Mouse (Mus musculus) heart, embryonic 16.5 days (tissue): ENCODE results near the gene Zfhx2. TPM values are rescaled to one million over a fixed set of nuclear protein-coding genes. Genes with fewer than 3 reads are reported as not detected.
"Not testable (repeated sequence)": the region's sequence is repeated elsewhere in the genome, so short reads cannot be mapped to it uniquely, and the experiment has no call there.

Experiments
- ATAC-seq: fragments of 200-750 bp; cut with Nextera tagmentation; replicated peaks from 2 replicates; pipeline ENCODE4 v1.8.0; 2017; ENCODE audit warnings: moderate number of reproducible peaks; ENCODE audit not compliant: insufficient read depth, low FRiP score; ENCODE audit errors: extremely low read depth
- H3K27ac ChIP-seq: fragments of 300-500 bp; sonication (generic); 2 replicates; pipeline ENCODE4 v1.5.1; 2014; ENCODE audit warnings: mild to moderate bottlenecking, low read length, control low read depth, moderate library complexity
- H3K27me3 ChIP-seq: fragments of 300-500 bp; sonication (generic); 2 replicates; pipeline ENCODE4 v1.6.1; 2014; ENCODE audit warnings: low read length, mixed read lengths; ENCODE audit not compliant: control insufficient read depth, insufficient read depth
- H3K36me3 ChIP-seq: fragments of 300-500 bp; sonication (generic); 2 replicates; pipeline ENCODE4 v1.6.1; 2014; ENCODE audit not compliant: control insufficient read depth, insufficient read depth
- H3K4me1 ChIP-seq: fragments of 300-500 bp; sonication (generic); 2 replicates; pipeline ENCODE4 v1.6.1; 2014; ENCODE audit warnings: low read length, mixed read lengths; ENCODE audit not compliant: control insufficient read depth, insufficient read depth
- H3K4me2 ChIP-seq: fragments of 300-500 bp; sonication (generic); 2 replicates; pipeline ENCODE4 v1.6.1; 2014; ENCODE audit warnings: low read depth, mild to moderate bottlenecking, control low read depth, low read length
- H3K4me3 ChIP-seq: fragments of 300-500 bp; sonication (generic); 2 replicates; pipeline ENCODE4 v1.5.1; 2014; ENCODE audit warnings: mild to moderate bottlenecking, control low read depth, low read length
- H3K9ac ChIP-seq: fragments of 300-500 bp; sonication (generic); 2 replicates; pipeline ENCODE4 v1.6.1; 2014; ENCODE audit warnings: low read length, control low read depth
- H3K9me3 ChIP-seq: fragments of 300-500 bp; sonication (generic); replicated peaks from 2 replicates; pipeline ENCODE4 v1.6.1; 2016; ENCODE audit warnings: low read length; ENCODE audit not compliant: control insufficient read depth
- WGBS: fragments of 180-500 bp; shearing (Covaris S2); extraction: QIAGEN DNeasy Blood & Tissue Kit; methylation state at CpG from one replicate; pipeline ENCODE4 v1.1.7; 2014; 5-methylcytosine and 5-hydroxymethylcytosine counted together
- polyA plus RNA-seq: library from polyadenylated mRNA; unstranded; fragments of >200 nt; fragmentation: Nextera tagmentation; extraction: Ambion mirVana; gene quantifications from 2 replicates; pipeline ENCODE4 v1.2.1, GENCODE M21; 2015

The Zfhx2 gene
- polyA plus RNA-seq, 1 experiment from 2014 or later = 2.5 TPM

GRCm38 (mm10) chr14:55047971-55048531 is 44.1 kb downstream of the Zfhx2 start:
- Histone ChIP-seq H3K4me2 (no peak overlapping the region), H3K9me3 (no peaks in the 10 kb centered on the region), H3K36me3 (no peaks in the 10 kb centered on the region), H3K9ac (no peak overlapping the region), H3K27me3 (no peaks in the 10 kb centered on the region), H3K4me1 (no peaks in the 10 kb centered on the region), H3K27ac (no peak overlapping the region), H3K4me3 (no peak overlapping the region)
- WGBS = 58% methylated on average over 2 of the region's 2 CpGs
- ATAC-seq = no peak

GRCm38 (mm10) chr14:55043694-55044093 is 48.4 kb downstream of the Zfhx2 start:
- H3K27me3 ChIP-seq, H3K4me1 ChIP-seq, ATAC-seq, H3K36me3 ChIP-seq, H3K4me2 ChIP-seq, H3K9ac ChIP-seq, H3K27ac ChIP-seq, H3K9me3 ChIP-seq, H3K4me3 ChIP-seq: not testable (repeated sequence)
- WGBS = no CpG with 5 or more reads among the region's 2 CpGs

GRCm38 (mm10) chr14:55032695-55033225 is 59.4 kb downstream of the Zfhx2 start:
- no peaks in the 10 kb centered on the region for H3K9me3 ChIP-seq
- WGBS = 49% methylated on average over 19 of the region's 19 CpGs
- H3K9ac ChIP-seq = no peak overlapping the region
- no peak overlapping the region for H3K27ac ChIP-seq
- no peak overlapping the region for H3K4me3 ChIP-seq
- H3K36me3 ChIP-seq = no peaks in the 10 kb centered on the region
- no peaks in the 10 kb centered on the region for H3K27me3 ChIP-seq
- ATAC-seq = no peak
- H3K4me1 ChIP-seq = no peaks in the 10 kb centered on the region
- H3K4me2 ChIP-seq = no peak overlapping the region

GRCm38 (mm10) chr14:55029034-55029698 is 63.0 kb downstream of the Zfhx2 start:
- H3K4me2 ChIP-seq = no peak overlapping the region
- no peaks in the 10 kb centered on the region for H3K27me3 ChIP-seq
- no peak overlapping the region for H3K27ac ChIP-seq
- no peak for ATAC-seq
- H3K9me3 ChIP-seq = no peaks in the 10 kb centered on the region
- H3K4me1 ChIP-seq = peaks cover 4% of the 10 kb centered on the region
- H3K36me3 ChIP-seq = peaks cover 7% of the 10 kb centered on the region; the same call in 1 of the 2 replicates
- H3K4me3 ChIP-seq = no peak overlapping the region
- 8% methylated on average over 11 of the region's 11 CpGs for WGBS
- H3K9ac ChIP-seq = no peak overlapping the region

- Histone ChIP-seq H3K4me3 (no peak overlapping the region), H3K36me3 (peaks cover 8% of the 10 kb centered on the region; the same call in 1 of the 2 replicates), H3K9me3 (no peaks in the 10 kb centered on the region), H3K27me3 (no peaks in the 10 kb centered on the region), H3K4me1 (peaks cover 4% of the 10 kb centered on the region), H3K9ac (no peak overlapping the region), H3K27ac (no peak overlapping the region), H3K4me2 (no peak overlapping the region)
- WGBS = 19% methylated on average over 5 of the region's 5 CpGs
- no peak for ATAC-seq
Measured at GRCm38 (mm10) chr14:55028333-55028835, 63.7 kb downstream of the Zfhx2 start.

- no peak for ATAC-seq
- H3K4me2 ChIP-seq = no peak overlapping the region
- no peak overlapping the region for H3K27ac ChIP-seq
- peaks cover 4% of the 10 kb centered on the region for H3K4me1 ChIP-seq
- no peak overlapping the region for H3K9ac ChIP-seq
- no peak overlapping the region for H3K4me3 ChIP-seq
- H3K9me3 ChIP-seq = no peaks in the 10 kb centered on the region
- WGBS = 26% methylated on average over 6 of the region's 6 CpGs
- H3K27me3 ChIP-seq = no peaks in the 10 kb centered on the region
- H3K36me3 ChIP-seq = peaks cover 14% of the 10 kb centered on the region; the same call in 1 of the 2 replicates
Measured at GRCm38 (mm10) chr14:55027653-55028052, 64.5 kb downstream of the Zfhx2 start.

GRCm38 (mm10) chr14:55027251-55027650 is 64.9 kb downstream of the Zfhx2 start:
- peaks cover 4% of the 10 kb centered on the region for H3K4me1 ChIP-seq
- ATAC-seq = no peak
- peaks cover 18% of the 10 kb centered on the region; the same call in 1 of the 2 replicates for H3K36me3 ChIP-seq
- H3K27me3 ChIP-seq = no peaks in the 10 kb centered on the region
- H3K9me3 ChIP-seq = no peaks in the 10 kb centered on the region
- H3K4me3 ChIP-seq = no peak overlapping the region
- H3K4me2 ChIP-seq = no peak overlapping the region
- no peak overlapping the region for H3K27ac ChIP-seq
- H3K9ac ChIP-seq = no peak overlapping the region
- WGBS = 10% methylated on average over 5 of the region's 5 CpGs

GRCm38 (mm10) chr14:55025527-55025926 is 66.6 kb downstream of the Zfhx2 start:
- Histone ChIP-seq H3K27ac (no peak overlapping the region), H3K27me3 (no peaks in the 10 kb centered on the region), H3K4me2 (no peak overlapping the region), H3K4me3 (no peak overlapping the region), H3K36me3 (peaks cover 34% of the 10 kb centered on the region), H3K9me3 (no peaks in the 10 kb centered on the region), H3K4me1 (peaks cover 4% of the 10 kb centered on the region), H3K9ac (no peak overlapping the region)
- ATAC-seq = no peak
- WGBS = 83% methylated on average over 5 of the region's 5 CpGs

GRCm38 (mm10) chr14:55024236-55024635 is 67.9 kb downstream of the Zfhx2 start:
- Histone ChIP-seq H3K9me3 (no peaks in the 10 kb centered on the region), H3K9ac (no peak overlapping the region), H3K4me1 (peaks cover 4% of the 10 kb centered on the region), H3K4me2 (no peak overlapping the region), H3K36me3 (peaks cover 34% of the 10 kb centered on the region), H3K27me3 (no peaks in the 10 kb centered on the region), H3K27ac (no peak overlapping the region), H3K4me3 (no peak overlapping the region)
- ATAC-seq = no peak; the same call in 1 of the 2 replicates
- WGBS = 60% methylated on average over 7 of the region's 7 CpGs
